Mouse (Mus musculus) kidney, adult 2 months (tissue): ENCODE data around the gene Tmem232.

Experiments
- CTCF ChIP-seq: fragments of 200-500 bp; conservative IDR thresholded peaks from 2 replicates; pipeline ENCODE4 v1.5.1; 2011; ENCODE audit warnings: low read depth, mild to moderate bottlenecking, control low read depth, low read length, moderate library complexity, mixed read lengths; ENCODE audit not compliant: insufficient read depth, insufficient read length
- POLR2A ChIP-seq: fragments of 200-500 bp; IDR thresholded peaks from one replicate; pipeline ENCODE4 v1.6.1; 2011; ENCODE audit warnings: low read depth, low read length, control low read depth

- peak; percentile 58 for TF ChIP-seq CTCF
- no peak for TF ChIP-seq POLR2A
Observed at GRCm38 (mm10) chr17:65558217-65558616, 17.6 kb upstream of the Tmem232 start.
